Mouse (Mus musculus) C2C12 (cell line): ENCODE results near the gene Flnc.

Experiments used
- CTCF ChIP-seq: IDR thresholded peaks from one replicate; pipeline ENCODE4 v1.5.1; 2011; ENCODE audit not compliant: control insufficient read depth, insufficient read depth, insufficient read length
- MAX ChIP-seq: IDR thresholded peaks from one replicate; pipeline ENCODE4 v1.6.1; 2011; ENCODE audit warnings: mild to moderate bottlenecking, control low read depth
- MYOG ChIP-seq: IDR thresholded peaks from one replicate; pipeline ENCODE4 v1.6.1; 2011; ENCODE audit not compliant: control insufficient read depth, insufficient read length; ENCODE audit errors: extremely low read depth
- USF1 ChIP-seq: IDR thresholded peaks from one replicate; pipeline ENCODE4 v1.6.1; 2011; ENCODE audit warnings: low read depth, mild to moderate bottlenecking, control low read depth, moderate library complexity

DNA sequence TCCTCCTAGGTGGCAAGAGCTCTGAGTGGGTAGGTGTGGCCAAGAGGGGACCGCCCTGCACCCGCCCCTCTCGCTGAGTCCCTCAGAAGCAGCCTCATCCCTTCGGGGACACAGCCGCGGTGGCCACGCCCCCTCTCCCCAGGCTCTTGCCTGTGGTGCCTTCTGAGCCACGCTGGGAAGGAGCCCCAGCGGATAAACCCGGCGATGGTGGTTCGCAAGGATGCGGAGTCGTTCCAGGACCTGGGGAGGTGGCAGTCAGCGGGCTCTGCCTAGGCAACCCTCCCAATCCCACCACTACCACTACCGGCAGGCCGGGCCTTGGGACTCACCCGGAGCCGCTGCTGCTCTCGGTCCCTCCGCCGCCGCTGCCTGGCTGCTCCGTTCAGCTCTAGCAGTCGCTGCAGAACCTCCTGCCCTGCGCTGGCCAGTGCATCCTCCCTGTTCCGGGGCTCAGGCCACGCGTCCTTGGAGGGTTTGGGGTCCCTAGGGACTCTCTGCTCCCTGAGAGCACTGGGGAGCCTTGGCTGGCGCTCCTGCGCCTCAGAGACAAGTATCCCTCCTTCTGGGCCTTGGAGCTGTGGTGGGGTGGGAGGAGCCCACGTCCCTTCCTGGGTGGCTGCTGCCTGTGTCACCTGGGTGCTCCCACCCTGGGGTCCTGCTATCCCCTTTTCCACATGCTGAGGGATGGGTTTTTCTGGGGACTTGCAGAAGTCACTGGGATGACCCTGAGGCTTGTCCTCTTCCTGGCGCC is 41.1 kb downstream of the Flnc start:
- TF ChIP-seq CTCF (no peak), MAX (no peak), MYOG (no peak), USF1 (no peak)
